Mouse (Mus musculus) midbrain, embryonic 11.5 days (tissue): ENCODE results near the gene Kctd21. TPM values are rescaled to one million over a fixed set of nuclear protein-coding genes. Genes with fewer than 3 reads are reported as not detected.

ENCODE experiments used
- ATAC-seq: fragments of 200-750 bp; cut with Nextera tagmentation; 2 replicates; pipeline ENCODE4 v1.8.0; 2017; ENCODE audit warnings: moderate TSS enrichment, moderate library complexity; ENCODE audit not compliant: low FRiP score
- DNase-seq: peaks from one replicate; pipeline ENCODE4 v3.0.0; 2015; ENCODE audit warnings: low spot score; ENCODE audit errors: missing footprints
- H3K27ac ChIP-seq: fragments of 300-500 bp; sonication (generic); 2 replicates; pipeline ENCODE4 v1.5.1; 2014; ENCODE audit warnings: low read depth, low read length
- H3K27me3 ChIP-seq: fragments of 300-500 bp; sonication (generic); 2 replicates; pipeline ENCODE4 v1.6.1; 2014; ENCODE audit warnings: mild to moderate bottlenecking, low read length, moderate library complexity, mixed read lengths; ENCODE audit not compliant: control insufficient read depth, insufficient read depth
- H3K36me3 ChIP-seq: fragments of 300-500 bp; sonication (generic); 2 replicates; pipeline ENCODE4 v1.6.1; 2014; ENCODE audit warnings: mild to moderate bottlenecking, low read length, moderate library complexity, mixed read lengths; ENCODE audit not compliant: control insufficient read depth, insufficient read depth
- H3K4me1 ChIP-seq: fragments of 300-500 bp; sonication (generic); 2 replicates; pipeline ENCODE4 v1.6.1; 2014; ENCODE audit warnings: low read length; ENCODE audit not compliant: control insufficient read depth, insufficient read depth
- H3K4me2 ChIP-seq: fragments of 300-500 bp; sonication (generic); 2 replicates; pipeline ENCODE4 v1.6.1; 2014; ENCODE audit warnings: mild to moderate bottlenecking, moderate library complexity
- H3K4me3 ChIP-seq: fragments of 300-500 bp; sonication (generic); 2 replicates; pipeline ENCODE4 v1.5.1; 2014; ENCODE audit warnings: low read depth, low read length
- H3K9ac ChIP-seq: fragments of 300-500 bp; sonication (generic); 2 replicates; pipeline ENCODE4 v1.6.1; 2014; ENCODE audit warnings: low read length
- H3K9me3 ChIP-seq: fragments of 300-500 bp; sonication (generic); 2 replicates; pipeline ENCODE4 v1.6.1; 2016; ENCODE audit warnings: low read length; ENCODE audit not compliant: control insufficient read depth
- WGBS: fragments of 180-500 bp; shearing (Covaris S2); extraction: QIAGEN DNeasy Blood & Tissue Kit; methylation state at CpG from one replicate; pipeline ENCODE4 v1.1.7; 2014; 5-methylcytosine and 5-hydroxymethylcytosine counted together
- polyA plus RNA-seq: library from polyadenylated mRNA; unstranded; fragments of >200 nt; fragmentation: Nextera tagmentation; extraction: Ambion mirVana; gene quantifications from 2 replicates; pipeline ENCODE4 v1.2.1, GENCODE M21; 2014

Gene Kctd21
- polyA plus RNA-seq, 1 experiment from 2014 or later: 5.8 TPM

- Histone ChIP-seq H3K36me3 (peaks cover 4% of the 10 kb centered on the region), H3K27ac (no peak overlapping the region), H3K4me2 (no peak overlapping the region), H3K9ac (no peak overlapping the region), H3K27me3 (no peaks in the 10 kb centered on the region), H3K4me1 (no peaks in the 10 kb centered on the region), H3K9me3 (no peaks in the 10 kb centered on the region), H3K4me3 (no peak overlapping the region)
- ATAC-seq: no peak
- DNase-seq: peak; percentile 53
- WGBS: 86% methylated on average over 6 of the region's 6 CpGs
These were observed 19.3 kb upstream of the Kctd21 start for GRCm38 (mm10) chr7:97312856-97313255.

- Histone ChIP-seq H3K4me2 (no peak overlapping the region), H3K9ac (no peak overlapping the region), H3K36me3 (peaks cover 3% of the 10 kb centered on the region), H3K27me3 (no peaks in the 10 kb centered on the region), H3K27ac (no peak overlapping the region), H3K4me3 (no peak overlapping the region), H3K9me3 (no peaks in the 10 kb centered on the region), H3K4me1 (no peaks in the 10 kb centered on the region)
- peak; percentile 61 for DNase-seq
- ATAC-seq: no peak
- WGBS: 81% methylated on average over 7 of the region's 7 CpGs
These were observed 18.6 kb upstream of the Kctd21 start for GRCm38 (mm10) chr7:97313364-97313995.

- WGBS: 87% methylated on average over 5 of the region's 5 CpGs
- no peaks in the 10 kb centered on the region for H3K36me3 ChIP-seq
- H3K4me1 ChIP-seq: no peaks in the 10 kb centered on the region
- H3K4me3 ChIP-seq: no peak overlapping the region
- H3K4me2 ChIP-seq: no peak overlapping the region
- no peak for ATAC-seq
- DNase-seq: peak; percentile 8
- H3K9me3 ChIP-seq: no peaks in the 10 kb centered on the region
- no peaks in the 10 kb centered on the region for H3K27me3 ChIP-seq
- no peak overlapping the region for H3K9ac ChIP-seq
- H3K27ac ChIP-seq: no peak overlapping the region
These were observed 17.5 kb upstream of the Kctd21 start for GRCm38 (mm10) chr7:97314646-97315045.

- no peak overlapping the region for H3K4me3 ChIP-seq
- DNase-seq (peak; percentile 64), ATAC-seq (no peak)
- H3K9ac ChIP-seq: no peak overlapping the region
- H3K27me3 ChIP-seq: no peaks in the 10 kb centered on the region
- no peak overlapping the region for H3K27ac ChIP-seq
- no peaks in the 10 kb centered on the region for H3K4me1 ChIP-seq
- 92% methylated on average over 6 of the region's 6 CpGs for WGBS
- H3K4me2 ChIP-seq: no peak overlapping the region
- H3K36me3 ChIP-seq: no peaks in the 10 kb centered on the region
- no peaks in the 10 kb centered on the region for H3K9me3 ChIP-seq
These were observed 16.5 kb upstream of the Kctd21 start for GRCm38 (mm10) chr7:97315656-97316055.

- no peak for DNase-seq
- no peak for ATAC-seq
- H3K9me3 ChIP-seq: no peaks in the 10 kb centered on the region
- H3K4me2 ChIP-seq: no peak overlapping the region
- no peaks in the 10 kb centered on the region for H3K4me1 ChIP-seq
- H3K4me3 ChIP-seq: no peak overlapping the region
- H3K27me3 ChIP-seq: no peaks in the 10 kb centered on the region
- H3K36me3 ChIP-seq: no peaks in the 10 kb centered on the region
- H3K9ac ChIP-seq: no peak overlapping the region
- WGBS: 82% methylated on average over 3 of the region's 3 CpGs
- no peak overlapping the region for H3K27ac ChIP-seq
These were observed 14.4 kb upstream of the Kctd21 start for GRCm38 (mm10) chr7:97317706-97318105.

- no peak overlapping the region for H3K4me2 ChIP-seq
- ATAC-seq: no peak
- no peak overlapping the region for H3K4me3 ChIP-seq
- H3K27ac ChIP-seq: no peak overlapping the region
- H3K9me3 ChIP-seq: no peaks in the 10 kb centered on the region
- DNase-seq: peak; percentile 62
- H3K9ac ChIP-seq: no peak overlapping the region
- H3K4me1 ChIP-seq: peaks cover 2% of the 10 kb centered on the region; the same call in 1 of the 2 replicates
- peaks cover 27% of the 10 kb centered on the region for H3K27me3 ChIP-seq
- WGBS: 93% methylated on average over 8 of the region's 8 CpGs
- no peaks in the 10 kb centered on the region for H3K36me3 ChIP-seq
These were observed 7.8 kb upstream of the Kctd21 start for GRCm38 (mm10) chr7:97324342-97324741.

GRCm38 (mm10) chr7:97325156-97325985 is 6.8 kb upstream of the Kctd21 start:
- H3K4me1 ChIP-seq: peaks cover 2% of the 10 kb centered on the region; the same call in 1 of the 2 replicates
- H3K27ac ChIP-seq: no peak overlapping the region
- H3K9ac ChIP-seq: no peak overlapping the region
- ATAC-seq (peak; percentile 34; the same call in 1 of the 2 replicates), DNase-seq (peak; percentile 81)
- H3K27me3 ChIP-seq: peaks cover 27% of the 10 kb centered on the region
- 13% methylated on average over 87 of the region's 96 CpGs for WGBS
- H3K4me3 ChIP-seq: peak overlapping the region; percentile 19
- peak overlapping the region; percentile 29 for H3K4me2 ChIP-seq
- H3K36me3 ChIP-seq: no peaks in the 10 kb centered on the region
- no peaks in the 10 kb centered on the region for H3K9me3 ChIP-seq

GRCm38 (mm10) chr7:97327376-97327775 is 4.8 kb upstream of the Kctd21 start:
- Histone ChIP-seq H3K27me3 (peaks cover 27% of the 10 kb centered on the region), H3K4me3 (no peak overlapping the region), H3K9ac (no peak overlapping the region), H3K27ac (no peak overlapping the region), H3K4me1 (peaks cover 6% of the 10 kb centered on the region), H3K9me3 (no peaks in the 10 kb centered on the region), H3K36me3 (no peaks in the 10 kb centered on the region), H3K4me2 (no peak overlapping the region)
- ATAC-seq (no peak), DNase-seq (peak; percentile 72)
- WGBS: 94% methylated on average over 4 of the region's 4 CpGs

- ATAC-seq (no peak), DNase-seq (peak; percentile 57)
- no peak overlapping the region for H3K27ac ChIP-seq
- H3K4me2 ChIP-seq: no peak overlapping the region
- H3K9ac ChIP-seq: no peak overlapping the region
- 80% methylated on average over 13 of the region's 13 CpGs for whole genome bisulfite sequencing
- H3K9me3 ChIP-seq: no peaks in the 10 kb centered on the region
- no peak overlapping the region for H3K4me3 ChIP-seq
- H3K27me3 ChIP-seq: peaks cover 26% of the 10 kb centered on the region
- H3K36me3 ChIP-seq: no peaks in the 10 kb centered on the region
- peaks cover 8% of the 10 kb centered on the region for H3K4me1 ChIP-seq
These were observed 3.1 kb upstream of the Kctd21 start for GRCm38 (mm10) chr7:97328891-97329588.
